Mouse (Mus musculus): Measurements from ENCODE around the gene Sidt1. TPM values are rescaled to one million over a fixed set of nuclear protein-coding genes. Genes with fewer than 3 reads are reported as not detected.

Sidt1 gene
- polyA plus RNA-seq, 1 experiment from 2014 or later: 0.11 TPM

GRCm38 (mm10) chr16:44271371-44272038 is 61.5 kb downstream of the Sidt1 start:
- no peaks in the 10 kb centered on the region for H3K27me3 ChIP-seq
- H3K27ac ChIP-seq: no peak overlapping the region
- 61% methylated on average over 9 of the region's 9 CpGs for WGBS
- H3K4me2 ChIP-seq: no peak overlapping the region
- H3K9ac ChIP-seq: no peak overlapping the region
- H3K9me3 ChIP-seq (replicated peaks): no peaks in the 10 kb centered on the region
- no peak overlapping the region for H3K4me3 ChIP-seq
- H3K36me3 ChIP-seq: no peaks in the 10 kb centered on the region
- H3K4me1 ChIP-seq (replicated peaks): 0 out of 2 replicates have a peak, but pooled peaks cover 3% of the 10 kb centered on the region
- no peak for ATAC-seq (replicated peaks; ENCODE audit: insufficient number of reproducible peaks, insufficient read depth, low FRiP score, low read depth)

- no peak for ATAC-seq (replicated peaks; ENCODE audit: insufficient number of reproducible peaks, insufficient read depth, low FRiP score, low read depth)
- no peak overlapping the region for H3K27ac ChIP-seq
- no peaks in the 10 kb centered on the region for H3K36me3 ChIP-seq
- WGBS: 58% methylated on average over 5 of the region's 5 CpGs
- H3K4me1 ChIP-seq (replicated peaks): 0 out of 2 replicates have a peak, but pooled peaks cover 3% of the 10 kb centered on the region
- no peak overlapping the region for H3K4me3 ChIP-seq
- H3K27me3 ChIP-seq: no peaks in the 10 kb centered on the region
- no peak overlapping the region for H3K4me2 ChIP-seq
- no peaks in the 10 kb centered on the region for H3K9me3 ChIP-seq (replicated peaks)
- no peak overlapping the region for H3K9ac ChIP-seq
Measured at GRCm38 (mm10) chr16:44270606-44271005, 62.4 kb downstream of the Sidt1 start.

- no peak for ATAC-seq (replicated peaks; ENCODE audit: insufficient number of reproducible peaks, insufficient read depth, low FRiP score, low read depth)
- Histone ChIP-seq H3K9me3 (replicated peaks) (no peaks in the 10 kb centered on the region), H3K27me3 (no peaks in the 10 kb centered on the region), H3K4me3 (no peak overlapping the region), H3K27ac (no peak overlapping the region), H3K36me3 (no peaks in the 10 kb centered on the region), H3K4me2 (no peak overlapping the region), H3K4me1 (replicated peaks) (0 out of 2 replicates have a peak, but pooled peaks cover 3% of the 10 kb centered on the region), H3K9ac (no peak overlapping the region)
- 75% methylated on average over 6 of the region's 6 CpGs for WGBS
Measured at GRCm38 (mm10) chr16:44269578-44269977, 63.4 kb downstream of the Sidt1 start.

GRCm38 (mm10) chr16:44268541-44269215 is 64.3 kb downstream of the Sidt1 start:
- H3K27me3 ChIP-seq: no peaks in the 10 kb centered on the region
- H3K9me3 ChIP-seq (replicated peaks): no peaks in the 10 kb centered on the region
- H3K4me1 ChIP-seq (replicated peaks): 0 out of 2 replicates have a peak, but pooled peaks cover 3% of the 10 kb centered on the region
- no peak overlapping the region for H3K4me3 ChIP-seq
- H3K27ac ChIP-seq: no peak overlapping the region
- no peak for ATAC-seq (replicated peaks; ENCODE audit: insufficient number of reproducible peaks, insufficient read depth, low FRiP score, low read depth)
- no peak overlapping the region for H3K4me2 ChIP-seq
- WGBS: 83% methylated on average over 7 of the region's 7 CpGs
- H3K9ac ChIP-seq: no peak overlapping the region
- no peaks in the 10 kb centered on the region for H3K36me3 ChIP-seq

- no peaks in the 10 kb centered on the region for H3K27me3 ChIP-seq
- no peak for ATAC-seq (replicated peaks; ENCODE audit: insufficient number of reproducible peaks, insufficient read depth, low FRiP score, low read depth)
- WGBS: 79% methylated on average over 6 of the region's 6 CpGs
- H3K9me3 ChIP-seq (replicated peaks): no peaks in the 10 kb centered on the region
- no peak overlapping the region for H3K4me2 ChIP-seq
- no peaks in the 10 kb centered on the region for H3K36me3 ChIP-seq
- H3K4me1 ChIP-seq (replicated peaks): no peaks in the 10 kb centered on the region
- H3K27ac ChIP-seq: no peak overlapping the region
- H3K9ac ChIP-seq: no peak overlapping the region
- H3K4me3 ChIP-seq: no peak overlapping the region
Measured at GRCm38 (mm10) chr16:44265562-44265961, 67.4 kb downstream of the Sidt1 start.

GRCm38 (mm10) chr16:44264916-44265315 is 68.1 kb downstream of the Sidt1 start:
- Histone ChIP-seq H3K27me3 (no peaks in the 10 kb centered on the region), H3K36me3 (no peaks in the 10 kb centered on the region), H3K4me3 (no peak overlapping the region), H3K4me1 (replicated peaks) (no peaks in the 10 kb centered on the region), H3K9ac (no peak overlapping the region), H3K9me3 (replicated peaks) (no peaks in the 10 kb centered on the region), H3K27ac (no peak overlapping the region), H3K4me2 (no peak overlapping the region)
- ATAC-seq (replicated peaks; ENCODE audit: insufficient number of reproducible peaks, insufficient read depth, low FRiP score, low read depth): no peak
- WGBS: 82% methylated on average over 2 of the region's 2 CpGs

GRCm38 (mm10) chr16:44257476-44257875 is 75.5 kb downstream of the Sidt1 start:
- Histone ChIP-seq H3K9me3 (replicated peaks) (no peaks in the 10 kb centered on the region), H3K4me3 (no peak overlapping the region), H3K4me2 (no peak overlapping the region), H3K36me3 (no peaks in the 10 kb centered on the region), H3K4me1 (replicated peaks) (peaks cover 12% of the 10 kb centered on the region), H3K9ac (no peak overlapping the region), H3K27ac (no peak overlapping the region), H3K27me3 (no peaks in the 10 kb centered on the region)
- WGBS: 82% methylated on average over 3 of the region's 3 CpGs
- ATAC-seq (replicated peaks; ENCODE audit: insufficient number of reproducible peaks, insufficient read depth, low FRiP score, low read depth): no peak

GRCm38 (mm10) chr16:44254698-44255097 is 78.3 kb downstream of the Sidt1 start:
- Histone ChIP-seq H3K9ac (no peak overlapping the region), H3K27me3 (no peaks in the 10 kb centered on the region), H3K4me2 (no peak overlapping the region), H3K4me1 (replicated peaks) (peaks cover 12% of the 10 kb centered on the region), H3K36me3 (no peaks in the 10 kb centered on the region), H3K4me3 (no peak overlapping the region), H3K9me3 (replicated peaks) (no peaks in the 10 kb centered on the region), H3K27ac (peak overlapping the region; percentile 58)
- peak; percentile 86 for ATAC-seq (replicated peaks; ENCODE audit: insufficient number of reproducible peaks, insufficient read depth, low FRiP score, low read depth)
- 54% methylated on average over 7 of the region's 7 CpGs for WGBS

- no peak overlapping the region for H3K4me2 ChIP-seq
- no peak overlapping the region for H3K27ac ChIP-seq
- WGBS: 69% methylated on average over 7 of the region's 7 CpGs
- H3K4me3 ChIP-seq: no peak overlapping the region
- H3K36me3 ChIP-seq: no peaks in the 10 kb centered on the region
- peaks cover 12% of the 10 kb centered on the region for H3K4me1 ChIP-seq (replicated peaks)
- no peak overlapping the region for H3K9ac ChIP-seq
- no peak for ATAC-seq (replicated peaks; ENCODE audit: insufficient number of reproducible peaks, insufficient read depth, low FRiP score, low read depth)
- no peaks in the 10 kb centered on the region for H3K27me3 ChIP-seq
- H3K9me3 ChIP-seq (replicated peaks): no peaks in the 10 kb centered on the region
Measured at GRCm38 (mm10) chr16:44253797-44254634, 79.0 kb downstream of the Sidt1 start.

- Histone ChIP-seq H3K9ac (no peak overlapping the region), H3K27ac (no peak overlapping the region), H3K4me2 (no peak overlapping the region), H3K27me3 (no peaks in the 10 kb centered on the region), H3K4me3 (no peak overlapping the region), H3K4me1 (replicated peaks) (peaks cover 12% of the 10 kb centered on the region), H3K36me3 (no peaks in the 10 kb centered on the region), H3K9me3 (replicated peaks) (no peaks in the 10 kb centered on the region)
- WGBS: 87% methylated on average over 3 of the region's 3 CpGs
- ATAC-seq (replicated peaks; ENCODE audit: insufficient number of reproducible peaks, insufficient read depth, low FRiP score, low read depth): no peak
Measured at GRCm38 (mm10) chr16:44252735-44253134, 80.3 kb downstream of the Sidt1 start.

- no peaks in the 10 kb centered on the region; the same call in 1 of the 2 replicates for H3K9me3 ChIP-seq (replicated peaks)
- WGBS: 69% methylated on average over 10 of the region's 10 CpGs
- H3K27ac ChIP-seq: no peak overlapping the region
- no peak overlapping the region for H3K4me3 ChIP-seq
- H3K4me2 ChIP-seq: no peak overlapping the region
- ATAC-seq (replicated peaks; ENCODE audit: insufficient number of reproducible peaks, insufficient read depth, low FRiP score, low read depth): no peak
- no peak overlapping the region for H3K9ac ChIP-seq
- H3K27me3 ChIP-seq: no peaks in the 10 kb centered on the region
- peaks cover 5% of the 10 kb centered on the region for H3K4me1 ChIP-seq (replicated peaks)
- no peaks in the 10 kb centered on the region for H3K36me3 ChIP-seq
Measured at GRCm38 (mm10) chr16:44249985-44250384, 83.0 kb downstream of the Sidt1 start.
